Mouse (Mus musculus) testis, adult 2 months (tissue): ENCODE measurements at regions not wholly inside any gene's neighbourhood (a gene's known extent, or its start where the extent isn't known, plus 50 kb on each side); places are given as distances from the start of the nearest gene placed in this dataset.

Source experiments
- H3K27ac ChIP-seq: fragments of 200-500 bp; 2 replicates; pipeline ENCODE4 v1.5.1; 2012; ENCODE audit warnings: low read depth, low read length; ENCODE audit not compliant: control insufficient read depth, insufficient read depth
- H3K27me3 ChIP-seq: fragments of 200-500 bp; 2 replicates; pipeline ENCODE4 v1.6.1; 2012; ENCODE audit warnings: mild to moderate bottlenecking, low read length, moderate library complexity; ENCODE audit not compliant: control insufficient read depth, insufficient read depth
- H3K36me3 ChIP-seq: fragments of 200-500 bp; 2 replicates; pipeline ENCODE4 v1.6.1; 2012; ENCODE audit warnings: mild to moderate bottlenecking, low read length; ENCODE audit not compliant: control insufficient read depth, insufficient read depth
- H3K4me1 ChIP-seq: fragments of 200-500 bp; 2 replicates; pipeline ENCODE4 v1.6.1; 2012; ENCODE audit warnings: low read length; ENCODE audit not compliant: control insufficient read depth, insufficient read depth
- H3K4me3 ChIP-seq: fragments of 200-500 bp; 2 replicates; pipeline ENCODE4 v1.5.1; 2012; ENCODE audit warnings: low read depth, mild to moderate bottlenecking, low read length, moderate library complexity, mixed read lengths; ENCODE audit not compliant: control insufficient read depth
- CTCF ChIP-seq: fragments of 200-500 bp; IDR thresholded peaks from 2 replicates; pipeline ENCODE4 v1.5.1; 2012; ENCODE audit warnings: low read depth, mild to moderate bottlenecking, inconsistent platforms, low read length, moderate library complexity; ENCODE audit not compliant: control insufficient read depth, insufficient read depth, insufficient replicate concordance
- POLR2A ChIP-seq: fragments of 200-500 bp; IDR thresholded peaks from 2 replicates; pipeline ENCODE4 v1.6.1; 2012; ENCODE audit warnings: low read depth, mild to moderate bottlenecking, inconsistent platforms, low read length, moderate library complexity; ENCODE audit not compliant: control insufficient read depth

- no peak overlapping the region for H3K4me3 ChIP-seq
- H3K27me3 ChIP-seq, result no peaks in the 10 kb centered on the region
- H3K36me3 ChIP-seq, result no peaks in the 10 kb centered on the region
- no peaks in the 10 kb centered on the region for H3K4me1 ChIP-seq
- TF ChIP-seq POLR2A, result no peak
- no peak for TF ChIP-seq CTCF
- no peak overlapping the region for H3K27ac ChIP-seq
These were observed 60.9 kb upstream of the Smg1 start for GRCm38 (mm10) chr7:118304338-118304737.

- TF ChIP-seq CTCF (no peak), POLR2A (no peak)
- no peak overlapping the region for H3K4me3 ChIP-seq
- H3K36me3 ChIP-seq, result no peaks in the 10 kb centered on the region
- no peaks in the 10 kb centered on the region for H3K27me3 ChIP-seq
- no peak overlapping the region for H3K27ac ChIP-seq
- no peaks in the 10 kb centered on the region for H3K4me1 ChIP-seq
These were observed 60.5 kb upstream of the Smg1 start for GRCm38 (mm10) chr7:118303921-118304320.

GRCm38 (mm10) chr7:118300678-118301342, 57.3 kb upstream of the Smg1 start:
- TF ChIP-seq CTCF (no peak), POLR2A (no peak)
- Histone ChIP-seq H3K4me3 (no peak overlapping the region), H3K4me1 (no peaks in the 10 kb centered on the region; the same call in 1 of the 2 replicates), H3K27ac (no peak overlapping the region), H3K27me3 (no peaks in the 10 kb centered on the region), H3K36me3 (no peaks in the 10 kb centered on the region)

DNA sequence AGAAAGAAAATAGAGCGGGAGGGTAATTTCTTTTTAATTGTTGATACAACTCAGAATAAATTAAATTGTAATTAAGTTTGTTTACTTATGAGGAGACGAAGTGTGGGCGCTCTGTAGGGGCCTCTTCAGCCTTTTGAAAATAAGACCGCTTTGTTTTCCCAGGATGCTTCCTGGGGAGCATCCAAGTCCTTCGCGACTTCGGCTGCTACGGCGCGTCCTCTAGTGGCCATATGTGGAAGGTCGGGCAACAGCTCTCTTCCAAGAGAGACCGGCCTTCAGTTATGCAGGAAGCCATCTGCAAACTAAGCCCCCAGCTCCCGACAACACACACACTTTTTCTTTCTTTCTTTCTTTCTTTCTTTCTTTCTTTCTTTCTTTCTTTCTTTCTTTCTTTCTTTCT, 54.1 kb upstream of the Smg1 start:
- H3K36me3 ChIP-seq, result no peaks in the 10 kb centered on the region
- H3K27ac ChIP-seq, result no peak overlapping the region
- peak; percentile 98 for TF ChIP-seq CTCF
- no peak for TF ChIP-seq POLR2A
- no peak overlapping the region for H3K4me3 ChIP-seq
- H3K27me3 ChIP-seq, result no peaks in the 10 kb centered on the region
- H3K4me1 ChIP-seq, result peaks cover 2% of the 10 kb centered on the region

- Histone ChIP-seq H3K4me1 (peaks cover 2% of the 10 kb centered on the region), H3K27me3 (no peaks in the 10 kb centered on the region), H3K27ac (no peak overlapping the region), H3K4me3 (no peak overlapping the region), H3K36me3 (no peaks in the 10 kb centered on the region)
- TF ChIP-seq CTCF (no peak), POLR2A (no peak)
These were observed 53.5 kb upstream of the Smg1 start for GRCm38 (mm10) chr7:118296856-118297518.

GRCm38 (mm10) chr7:118295855-118296254, 52.4 kb upstream of the Smg1 start:
- Histone ChIP-seq H3K36me3 (no peaks in the 10 kb centered on the region), H3K27ac (no peak overlapping the region), H3K4me1 (peaks cover 2% of the 10 kb centered on the region), H3K27me3 (no peaks in the 10 kb centered on the region), H3K4me3 (no peak overlapping the region)
- TF ChIP-seq POLR2A (no peak), CTCF (no peak)

DNA sequence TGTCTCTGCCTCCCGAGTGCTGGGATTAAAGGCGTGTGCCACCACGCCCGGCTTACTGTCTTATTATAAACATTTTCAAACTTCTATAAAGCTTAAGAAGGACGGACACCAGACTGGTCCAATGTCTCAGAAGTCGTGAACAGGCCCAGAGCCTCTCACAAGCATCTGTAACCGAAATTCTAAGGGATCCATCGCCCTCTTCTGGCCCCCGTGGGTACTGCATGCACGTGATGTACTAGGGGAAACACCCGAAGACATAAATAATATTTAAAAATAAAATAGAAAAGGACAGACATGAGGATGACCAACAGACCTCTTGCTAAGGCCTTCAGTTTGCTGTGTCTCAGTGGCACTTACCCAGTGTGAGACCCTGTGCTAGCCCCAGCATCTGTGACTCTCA, 51.8 kb upstream of the Smg1 start:
- H3K36me3 ChIP-seq, result no peaks in the 10 kb centered on the region
- H3K27me3 ChIP-seq, result no peaks in the 10 kb centered on the region
- no peak overlapping the region for H3K27ac ChIP-seq
- no peak for TF ChIP-seq POLR2A
- peak; percentile 74; the same call in 1 of the 2 replicates for TF ChIP-seq CTCF
- H3K4me3 ChIP-seq, result no peak overlapping the region
- H3K4me1 ChIP-seq, result peaks cover 2% of the 10 kb centered on the region

GRCm38 (mm10) chr7:118294637-118295036, 51.2 kb upstream of the Smg1 start:
- H3K36me3 ChIP-seq, result no peaks in the 10 kb centered on the region
- no peak for TF ChIP-seq CTCF
- H3K27me3 ChIP-seq, result no peaks in the 10 kb centered on the region
- H3K27ac ChIP-seq, result no peak overlapping the region
- peak overlapping the region; percentile 11; the same call in 1 of the 2 replicates for H3K4me3 ChIP-seq
- H3K4me1 ChIP-seq, result peaks cover 2% of the 10 kb centered on the region
